Mouse (Mus musculus) embryonic fibroblast, embryonic 13.5 days (primary cell): ENCODE measurements around the gene Tnfrsf18. TPM values are rescaled to one million over a fixed set of nuclear protein-coding genes. Genes with fewer than 3 reads are reported as not detected.

Experiments used
- H3K27ac ChIP-seq: 2 replicates; pipeline ENCODE4 v1.5.1; 2012; ENCODE audit warnings: low read length, control low read depth, inconsistent platforms; ENCODE audit not compliant: insufficient read depth
- H3K4me1 ChIP-seq: 2 replicates; pipeline ENCODE4 v1.6.1; 2011; ENCODE audit warnings: low read length; ENCODE audit not compliant: control insufficient read depth, insufficient read depth
- H3K4me3 ChIP-seq: 2 replicates; pipeline ENCODE4 v1.5.1; 2011; ENCODE audit warnings: mild to moderate bottlenecking, control low read depth, low read length; ENCODE audit not compliant: insufficient read depth
- CTCF ChIP-seq: IDR thresholded peaks from 2 replicates; pipeline ENCODE4 v1.5.1; 2011; ENCODE audit warnings: mild to moderate bottlenecking, control low read depth, low read length, moderate library complexity, borderline replicate concordance; ENCODE audit not compliant: insufficient read depth
- POLR2A ChIP-seq: IDR thresholded peaks from 2 replicates; pipeline ENCODE4 v1.6.1; 2011; ENCODE audit warnings: low read depth, mild to moderate bottlenecking, control low read depth, low read length, moderate library complexity
- polyA plus RNA-seq: library from polyadenylated mRNA; stranded (reverse); fragments of >200 nt; gene quantifications from 2 replicates; pipeline ENCODE4 v1.2.4, GENCODE M21; 2011; ENCODE audit warnings: low read depth; ENCODE audit not compliant: missing spikeins, insufficient read length

Tnfrsf18 gene
- polyA plus RNA-seq, 1 experiment = not detected

GRCm38 (mm10) chr4:156008369-156008768, 17.6 kb upstream of the Tnfrsf18 start:
- TF ChIP-seq CTCF = no peak
- no peak for TF ChIP-seq POLR2A
- no peak overlapping the region for H3K4me3 ChIP-seq
- no peak overlapping the region for H3K27ac ChIP-seq
- no peaks in the 10 kb centered on the region for H3K4me1 ChIP-seq

GRCm38 (mm10) chr4:156013637-156014036, 12.3 kb upstream of the Tnfrsf18 start, which contains the start of gene Tnfrsf4:
Gene Tnfrsf4, plus strand, starts transcription at chr4:156013843.
- TF ChIP-seq POLR2A (no peak), CTCF (no peak)
- no peaks in the 10 kb centered on the region for H3K4me1 ChIP-seq
- H3K27ac ChIP-seq = no peak within 1 kb of the TSS
- no peak within 1 kb of the TSS for H3K4me3 ChIP-seq

GRCm38 (mm10) chr4:156014436-156014835, 11.5 kb upstream of the Tnfrsf18 start:
- H3K4me3 ChIP-seq = no peak overlapping the region
- no peak for TF ChIP-seq POLR2A
- TF ChIP-seq CTCF = no peak
- no peaks in the 10 kb centered on the region for H3K4me1 ChIP-seq
- no peak overlapping the region for H3K27ac ChIP-seq

GRCm38 (mm10) chr4:156019771-156020170, 6.2 kb upstream of the Tnfrsf18 start:
- TF ChIP-seq POLR2A = no peak
- TF ChIP-seq CTCF = no peak

GRCm38 (mm10) chr4:156021381-156021780, 4.6 kb upstream of the Tnfrsf18 start:
- TF ChIP-seq POLR2A = no peak
- no peak for TF ChIP-seq CTCF
- peaks cover 2% of the 10 kb centered on the region for H3K4me1 ChIP-seq
- no peak overlapping the region for H3K4me3 ChIP-seq
- no peak overlapping the region for H3K27ac ChIP-seq

More at GRCm38 (mm10) chr4:156019771-156020170, 6.2 kb upstream of the Tnfrsf18 start:
- Histone ChIP-seq H3K27ac (no peak overlapping the region), H3K4me1 (no peaks in the 10 kb centered on the region), H3K4me3 (no peak overlapping the region)

GRCm38 (mm10) chr4:156021942-156022419, 4.0 kb upstream of the Tnfrsf18 start:
- no peak overlapping the region for H3K4me3 ChIP-seq
- no peak overlapping the region for H3K27ac ChIP-seq
- no peak for TF ChIP-seq POLR2A
- H3K4me1 ChIP-seq = peaks cover 3% of the 10 kb centered on the region

- TF ChIP-seq CTCF = no peak
- no peak for TF ChIP-seq POLR2A
- H3K4me1 ChIP-seq = peaks cover 3% of the 10 kb centered on the region
Observed at GRCm38 (mm10) chr4:156023520-156023919, 2.4 kb upstream of the Tnfrsf18 start.

GRCm38 (mm10) chr4:156024184-156024583, 1.8 kb upstream of the Tnfrsf18 start:
- Histone ChIP-seq H3K4me3 (no peak overlapping the region), H3K4me1 (peaks cover 3% of the 10 kb centered on the region), H3K27ac (no peak overlapping the region)
- no peak for TF ChIP-seq POLR2A
- TF ChIP-seq CTCF = no peak

More at GRCm38 (mm10) chr4:156023520-156023919, 2.4 kb upstream of the Tnfrsf18 start:
- Histone ChIP-seq H3K27ac (no peak overlapping the region), H3K4me3 (no peak overlapping the region)

GRCm38 (mm10) chr4:156028580-156028979, 2.6 kb downstream of the Tnfrsf18 start:
- Histone ChIP-seq H3K27ac (no peak overlapping the region), H3K4me3 (no peak overlapping the region), H3K4me1 (peaks cover 6% of the 10 kb centered on the region)
- TF ChIP-seq CTCF (no peak), POLR2A (no peak)

GRCm38 (mm10) chr4:156030651-156031118, 4.7 kb downstream of the Tnfrsf18 start:
- Histone ChIP-seq H3K27ac (no peak overlapping the region), H3K4me1 (peaks cover 6% of the 10 kb centered on the region), H3K4me3 (peak overlapping the region; percentile 49)
- no peak for TF ChIP-seq CTCF
- TF ChIP-seq POLR2A = no peak

- TF ChIP-seq CTCF (no peak), POLR2A (no peak)
- peaks cover 6% of the 10 kb centered on the region for H3K4me1 ChIP-seq
- peak overlapping the region; percentile 49 for H3K4me3 ChIP-seq
- H3K27ac ChIP-seq = peak overlapping the region; percentile 74; the same call in 1 of the 2 replicates
Observed at GRCm38 (mm10) chr4:156031255-156031592, 5.3 kb downstream of the Tnfrsf18 start.
